Mouse (Mus musculus): ENCODE data around the gene Slc39a9. TPM values are rescaled to one million over a fixed set of nuclear protein-coding genes. Genes with fewer than 3 reads are reported as not detected.

Gene Slc39a9
- polyA plus RNA-seq, 1 experiment, result 25.9 TPM

GRCm38 (mm10) chr12:80604218-80604617 lies 39.5 kb upstream of the Slc39a9 start:
- Histone ChIP-seq H3K27ac (ENCODE audit: insufficient read depth, low read depth, low read length) (no peak overlapping the region), H3K4me1 (ENCODE audit: control insufficient read depth, insufficient read depth, low read length) (peaks cover 5% of the 10 kb centered on the region; the same call in 1 of the 2 replicates), H3K4me3 (ENCODE audit: insufficient read depth, low read length) (no peak overlapping the region)
- no peak for TF ChIP-seq CTCF (IDR thresholded peaks at IDR 0.05; ENCODE audit: low read depth, low read length)
- no peak for TF ChIP-seq POLR2A (IDR thresholded peaks at IDR 0.05; ENCODE audit: borderline replicate concordance, low read depth, low read length)

GRCm38 (mm10) chr12:80608576-80608975 lies 35.1 kb upstream of the Slc39a9 start:
- Histone ChIP-seq H3K4me1 (ENCODE audit: control insufficient read depth, insufficient read depth, low read length) (0 out of 2 replicates have a peak, but pooled peaks cover 2% of the 10 kb centered on the region), H3K27ac (ENCODE audit: insufficient read depth, low read depth, low read length) (no peak overlapping the region), H3K4me3 (ENCODE audit: insufficient read depth, low read length) (no peak overlapping the region)
- TF ChIP-seq CTCF (IDR thresholded peaks at IDR 0.05; ENCODE audit: low read depth, low read length), result no peak
- TF ChIP-seq POLR2A (IDR thresholded peaks at IDR 0.05; ENCODE audit: borderline replicate concordance, low read depth, low read length), result no peak

- Histone ChIP-seq H3K4me1 (ENCODE audit: control insufficient read depth, insufficient read depth, low read length) (no peaks in the 10 kb centered on the region), H3K4me3 (ENCODE audit: insufficient read depth, low read length) (no peak overlapping the region), H3K27ac (ENCODE audit: insufficient read depth, low read depth, low read length) (no peak overlapping the region)
- no peak for TF ChIP-seq CTCF (IDR thresholded peaks at IDR 0.05; ENCODE audit: low read depth, low read length)
- TF ChIP-seq POLR2A (IDR thresholded peaks at IDR 0.05; ENCODE audit: borderline replicate concordance, low read depth, low read length), result no peak
Measured at GRCm38 (mm10) chr12:80609928-80610327, 33.8 kb upstream of the Slc39a9 start.

- H3K27ac ChIP-seq (ENCODE audit: insufficient read depth, low read depth, low read length), result no peak overlapping the region
- no peak overlapping the region for H3K4me3 ChIP-seq (ENCODE audit: insufficient read depth, low read length)
- no peaks in the 10 kb centered on the region for H3K4me1 ChIP-seq (ENCODE audit: control insufficient read depth, insufficient read depth, low read length)
- TF ChIP-seq POLR2A (IDR thresholded peaks at IDR 0.05; ENCODE audit: borderline replicate concordance, low read depth, low read length) (no peak), CTCF (IDR thresholded peaks at IDR 0.05; ENCODE audit: low read depth, low read length) (no peak)
Measured at GRCm38 (mm10) chr12:80612113-80612791, 31.4 kb upstream of the Slc39a9 start.

GRCm38 (mm10) chr12:80615371-80616257 lies 28.1 kb upstream of the Slc39a9 start:
- no peaks in the 10 kb centered on the region for H3K4me1 ChIP-seq (ENCODE audit: control insufficient read depth, insufficient read depth, low read length)
- TF ChIP-seq CTCF (IDR thresholded peaks at IDR 0.05; ENCODE audit: low read depth, low read length) (no peak), POLR2A (IDR thresholded peaks at IDR 0.05; ENCODE audit: borderline replicate concordance, low read depth, low read length) (no peak)
- H3K27ac ChIP-seq (ENCODE audit: insufficient read depth, low read depth, low read length), result no peak overlapping the region
- no peak overlapping the region for H3K4me3 ChIP-seq (ENCODE audit: insufficient read depth, low read length)

GRCm38 (mm10) chr12:80620501-80620900 lies 23.2 kb upstream of the Slc39a9 start:
- no peak overlapping the region for H3K4me3 ChIP-seq (ENCODE audit: insufficient read depth, low read length)
- TF ChIP-seq POLR2A (IDR thresholded peaks at IDR 0.05; ENCODE audit: borderline replicate concordance, low read depth, low read length) (no peak), CTCF (IDR thresholded peaks at IDR 0.05; ENCODE audit: low read depth, low read length) (no peak)
- H3K4me1 ChIP-seq (ENCODE audit: control insufficient read depth, insufficient read depth, low read length), result no peaks in the 10 kb centered on the region
- no peak overlapping the region for H3K27ac ChIP-seq (ENCODE audit: insufficient read depth, low read depth, low read length)

- H3K27ac ChIP-seq (ENCODE audit: insufficient read depth, low read depth, low read length), result no peak overlapping the region
- no peaks in the 10 kb centered on the region for H3K4me1 ChIP-seq (ENCODE audit: control insufficient read depth, insufficient read depth, low read length)
- no peak for TF ChIP-seq CTCF (IDR thresholded peaks at IDR 0.05; ENCODE audit: low read depth, low read length)
- no peak for TF ChIP-seq POLR2A (IDR thresholded peaks at IDR 0.05; ENCODE audit: borderline replicate concordance, low read depth, low read length)
- H3K4me3 ChIP-seq (ENCODE audit: insufficient read depth, low read length), result no peak overlapping the region
Measured at GRCm38 (mm10) chr12:80631790-80632189, 11.9 kb upstream of the Slc39a9 start.

GRCm38 (mm10) chr12:80642725-80643692 lies 674 bp upstream of the Slc39a9 start:
- peak overlapping the region; percentile 22 for H3K27ac ChIP-seq (ENCODE audit: insufficient read depth, low read depth, low read length)
- TF ChIP-seq CTCF (IDR thresholded peaks at IDR 0.05; ENCODE audit: low read depth, low read length) (peak; percentile 78), POLR2A (IDR thresholded peaks at IDR 0.05; ENCODE audit: borderline replicate concordance, low read depth, low read length) (no peak)
- peaks cover 15% of the 10 kb centered on the region for H3K4me1 ChIP-seq (ENCODE audit: control insufficient read depth, insufficient read depth, low read length)
- peak overlapping the region; percentile 79 for H3K4me3 ChIP-seq (ENCODE audit: insufficient read depth, low read length)

GRCm38 (mm10) chr12:80644506-80644868 lies 804 bp downstream of the Slc39a9 start:
- peak overlapping the region; percentile 79 for H3K4me3 ChIP-seq (ENCODE audit: insufficient read depth, low read length)
- no peak for TF ChIP-seq POLR2A (IDR thresholded peaks at IDR 0.05; ENCODE audit: borderline replicate concordance, low read depth, low read length)
- TF ChIP-seq CTCF (IDR thresholded peaks at IDR 0.05; ENCODE audit: low read depth, low read length), result no peak
- no peak overlapping the region; the same call in 1 of the 2 replicates for H3K27ac ChIP-seq (ENCODE audit: insufficient read depth, low read depth, low read length)
- peaks cover 15% of the 10 kb centered on the region for H3K4me1 ChIP-seq (ENCODE audit: control insufficient read depth, insufficient read depth, low read length)
